Mouse (Mus musculus) 3T3-L1 (cell line): ENCODE results near the gene Rps2.
"Not testable (repeated sequence)": the region's sequence is repeated elsewhere in the genome, so short reads cannot be mapped to it uniquely, and the experiment has no call there.

Source experiments
- DNase-seq: peaks from one replicate; pipeline ENCODE4 v3.0.0-alpha.2; 2015; ENCODE audit warnings: low read depth, low spot score

Rps2 gene

DNA sequence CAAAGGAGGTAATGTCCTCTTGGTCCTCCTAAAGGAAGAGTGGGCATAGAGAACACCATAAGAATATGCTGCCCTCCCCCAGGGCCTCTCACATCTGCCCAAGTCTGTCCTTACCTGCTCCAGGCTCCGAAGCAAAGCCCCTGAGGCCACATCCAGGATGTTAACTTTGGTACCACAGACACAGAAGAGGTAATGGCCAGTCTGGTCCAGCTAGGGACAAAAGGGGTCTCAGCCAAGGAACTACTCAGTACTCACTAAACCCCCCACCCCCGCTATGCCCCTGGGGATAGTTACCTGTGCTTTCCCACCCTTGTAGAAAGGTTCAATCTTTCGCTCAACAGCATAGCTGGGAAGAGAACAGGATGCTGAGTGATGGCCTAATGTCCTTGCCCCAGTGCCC is 12.1 kb upstream of the Rps2 start:
- DNase-seq: no peak

- DNase-seq: peak; percentile 94
These were observed 10.7 kb upstream of the Rps2 start, which contains the start of gene Tbl3 for GRCm38 (mm10) chr17:24706982-24707800. TSS of gene Tbl3 (minus strand) at chr17:24707660.

DNA sequence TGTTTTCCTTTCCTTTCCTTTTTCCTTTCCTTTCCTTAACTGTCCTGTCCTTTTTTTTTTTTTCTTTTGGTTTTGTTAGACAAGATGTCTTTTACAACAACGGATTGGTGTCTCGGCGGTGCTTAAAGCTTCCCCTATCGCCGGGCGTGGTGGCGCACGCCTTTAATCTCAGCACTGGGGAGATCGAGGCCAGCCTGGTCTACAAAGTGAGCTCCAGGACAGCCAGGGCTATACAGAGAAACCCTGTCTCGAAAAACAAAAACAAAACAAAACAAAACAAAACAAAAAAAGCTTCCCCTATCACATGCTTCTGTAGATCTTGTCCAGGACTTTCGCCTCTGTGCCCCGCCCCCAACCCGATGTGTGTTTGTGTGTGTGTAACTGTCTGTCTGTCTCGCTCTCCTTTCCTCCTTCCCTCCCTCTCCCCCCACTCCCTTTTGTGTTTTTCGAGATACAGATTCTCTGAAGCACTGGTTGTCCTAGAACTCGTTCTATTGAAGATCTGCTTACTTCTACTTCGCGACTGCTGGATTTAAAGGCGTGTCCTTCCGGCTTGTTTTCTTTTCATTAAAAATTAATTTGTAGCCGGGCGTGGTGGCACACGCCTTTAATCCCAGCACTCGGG is 10.0 kb upstream of the Rps2 start:
- no peak for DNase-seq

DNA sequence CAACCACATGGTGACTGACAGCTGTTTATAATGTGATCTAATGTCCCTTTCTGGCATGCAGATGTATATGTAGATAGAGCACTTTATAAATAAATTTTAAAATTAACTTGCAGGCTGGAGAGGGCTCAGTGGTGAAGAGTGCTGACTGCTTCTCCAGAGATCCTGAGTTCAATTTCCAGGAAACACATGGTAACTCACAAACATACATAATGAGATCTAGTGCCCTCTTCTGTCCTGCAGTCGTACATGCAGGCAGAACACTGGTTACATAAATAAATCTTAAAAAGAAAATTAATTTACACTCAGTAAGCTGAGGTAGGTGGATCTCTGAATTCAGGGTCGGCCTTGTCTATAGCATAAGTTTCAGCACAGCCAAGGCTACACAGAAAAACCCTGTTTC is 9.3 kb upstream of the Rps2 start:
- peak; percentile 72 for DNase-seq

DNA sequence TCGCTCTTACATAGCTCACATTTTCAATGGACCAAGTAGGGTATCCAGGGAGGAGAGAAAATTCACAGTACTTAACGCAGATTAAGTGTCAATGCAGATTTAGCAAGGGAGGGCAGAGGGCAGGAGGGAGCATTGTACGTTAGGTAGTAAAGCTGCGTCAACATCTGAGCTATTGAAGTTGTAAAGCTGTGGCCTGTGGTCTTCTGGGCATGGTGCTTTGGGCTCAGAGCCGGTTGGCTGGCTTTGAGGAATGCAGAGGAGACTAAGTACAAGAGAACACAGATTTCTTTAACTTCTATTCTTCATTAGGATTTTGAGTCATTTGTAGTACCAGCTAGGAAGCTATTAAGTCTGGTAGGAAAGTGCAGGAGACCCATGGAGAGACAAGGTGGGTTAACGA is 2.4 kb upstream of the Rps2 start:
- DNase-seq: no peak

- no peak for DNase-seq
These were observed 1.7 kb upstream of the Rps2 start for GRCm38 (mm10) chr17:24716166-24716682.

DNA sequence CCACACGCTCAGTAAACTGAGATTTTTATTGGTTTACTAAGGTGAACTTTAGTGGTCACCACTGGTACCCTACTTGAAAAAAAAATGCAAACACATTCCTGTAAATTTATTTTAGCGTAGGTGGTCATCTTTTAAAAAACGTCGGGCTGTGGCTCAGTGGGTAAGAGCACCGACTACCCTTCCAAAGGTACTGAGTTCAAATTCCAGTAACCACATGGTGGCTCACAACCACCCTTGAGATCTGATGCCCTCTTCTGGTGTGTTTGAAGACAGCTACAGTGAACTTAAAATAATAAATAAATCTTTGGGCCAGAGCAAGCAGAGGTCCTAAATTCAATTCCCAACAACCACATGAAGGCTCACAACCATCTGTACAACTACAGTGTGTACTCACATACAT is 1.0 kb downstream of the Rps2 start:
- peak; percentile 39 for DNase-seq

DNA sequence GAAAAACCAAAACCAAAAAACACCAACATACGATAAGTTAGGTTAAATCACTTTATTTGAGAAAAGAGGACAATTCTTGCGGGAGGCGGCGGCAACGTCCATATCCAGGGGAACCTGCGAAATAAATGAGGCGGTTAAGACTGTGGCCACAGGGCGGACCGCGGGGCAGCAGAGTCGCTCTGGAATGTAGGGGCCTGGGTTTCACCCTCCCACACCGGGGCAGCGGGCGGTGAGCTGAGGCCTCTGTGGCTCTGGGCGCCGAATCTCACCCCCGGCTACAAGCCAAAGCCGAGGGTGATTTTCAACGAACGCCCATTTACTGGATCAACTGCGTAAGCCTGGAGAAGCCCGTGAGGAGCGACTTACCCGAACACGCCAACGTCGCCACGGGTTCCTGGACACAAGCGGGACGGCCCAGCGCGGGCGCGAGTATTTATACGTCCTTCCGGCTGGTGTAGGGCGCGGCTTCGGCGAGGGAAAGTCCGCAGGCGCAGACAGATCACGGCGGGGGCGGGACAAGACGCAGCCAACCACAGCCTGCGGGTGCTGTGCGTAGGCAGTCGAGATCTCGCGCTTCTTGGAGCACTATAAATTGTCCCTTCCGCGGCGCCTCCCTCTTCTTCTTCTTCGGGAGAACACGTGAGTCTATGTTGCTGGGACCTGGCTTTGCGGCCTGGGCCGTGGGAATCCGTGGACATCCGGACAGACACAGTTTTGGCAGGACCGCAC is 1.7 kb downstream of the Rps2 start:
- peak; percentile 99 for DNase-seq

GRCm38 (mm10) chr17:24720616-24721015 is 2.7 kb downstream of the Rps2 start:
- not testable (repeated sequence) for DNase-seq

GRCm38 (mm10) chr17:24721383-24721955 is 3.6 kb downstream of the Rps2 start:
- not testable (repeated sequence) for DNase-seq

GRCm38 (mm10) chr17:24722220-24722924 is 4.5 kb downstream of the Rps2 start:
- DNase-seq: peak; percentile 49

- peak; percentile 54 for DNase-seq
These were observed 5.4 kb downstream of the Rps2 start for GRCm38 (mm10) chr17:24723122-24723880.

DNA sequence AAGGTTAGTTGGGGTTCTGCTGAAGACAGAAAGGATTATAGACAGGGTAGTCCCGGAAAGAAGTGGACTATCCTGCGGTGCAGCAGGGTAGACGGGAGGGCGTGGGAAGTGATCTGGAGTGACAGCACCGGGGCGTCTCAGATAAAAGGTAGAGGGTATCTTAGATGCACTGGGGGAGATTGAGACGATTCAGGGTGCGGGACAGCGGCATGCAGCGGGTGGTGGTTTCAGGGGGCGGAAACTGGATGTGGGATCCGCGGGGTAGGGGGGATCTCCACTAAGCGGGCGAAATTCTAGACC is 5.9 kb downstream of the Rps2 start:
- peak; percentile 63 for DNase-seq

- peak; percentile 98 for DNase-seq
These were observed 6.3 kb downstream of the Rps2 start, which contains the start of gene Ndufb10 for GRCm38 (mm10) chr17:24724184-24724583. TSS of gene Ndufb10 (minus strand) at chr17:24724478.

- DNase-seq: no peak
These were observed 7.9 kb downstream of the Rps2 start for GRCm38 (mm10) chr17:24725637-24726390.

- no peak for DNase-seq
These were observed 9.7 kb downstream of the Rps2 start, which contains the start of gene Rpl3l for GRCm38 (mm10) chr17:24727618-24728017. TSS of gene Rpl3l (plus strand) at chr17:24727820.

- DNase-seq: no peak
These were observed 10.3 kb downstream of the Rps2 start for GRCm38 (mm10) chr17:24728184-24728583.

DNA sequence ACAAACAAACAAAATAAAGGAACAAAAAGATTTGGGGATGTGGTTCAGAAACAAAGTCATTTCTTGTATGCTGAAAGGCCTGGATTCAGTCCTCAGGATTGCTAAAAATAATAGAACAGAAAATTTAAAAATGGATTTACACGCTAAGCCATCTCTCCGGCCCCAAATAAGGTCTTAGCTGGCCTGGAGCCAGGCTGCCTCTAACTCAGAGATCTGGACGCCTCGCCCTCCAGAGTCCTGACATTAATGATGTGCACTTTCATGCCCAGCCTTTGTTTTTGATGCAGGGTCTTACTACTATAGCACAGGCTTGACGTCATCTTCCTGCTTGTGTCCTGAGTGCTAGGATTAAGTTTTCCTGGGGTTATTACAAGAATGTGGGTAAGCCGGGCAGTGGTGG is 11.2 kb downstream of the Rps2 start:
- no peak for DNase-seq

GRCm38 (mm10) chr17:24730787-24731186 is 12.9 kb downstream of the Rps2 start:
- no peak for DNase-seq
